Mouse (Mus musculus) frontal cortex, adult (tissue): ENCODE measurements at regions not wholly inside any gene's neighbourhood (a gene's known extent, or its start where the extent isn't known, plus 50 kb on each side); places are given as distances from the start of the nearest gene placed in this dataset.
"Not testable (repeated sequence)": the region's sequence is repeated elsewhere in the genome, so short reads cannot be mapped to it uniquely, and the experiment has no call there.

ENCODE experiments used
- ATAC-seq: cut with Nextera tagmentation; 2 replicates; pipeline ENCODE4 v1.9.2; 2017; ENCODE audit warnings: mild to moderate bottlenecking, moderate library complexity, mixed read lengths; ENCODE audit not compliant: low TSS enrichment

- ATAC-seq: no peak
Measured at GRCm38 (mm10) chr17:61337094-61337493, 1544.0 kb downstream of the Efna5 start.

GRCm38 (mm10) chr17:61325401-61325800 is 1555.7 kb downstream of the Efna5 start:
- ATAC-seq: no peak

GRCm38 (mm10) chr17:61320865-61321264 is 1560.3 kb downstream of the Efna5 start:
- no peak for ATAC-seq

GRCm38 (mm10) chr17:61313424-61313823 is 1567.7 kb downstream of the Efna5 start:
- peak; percentile 52; the same call in 1 of the 2 replicates for ATAC-seq

- no peak for ATAC-seq
Measured at GRCm38 (mm10) chr17:61311189-61311588, 1569.9 kb downstream of the Efna5 start.

GRCm38 (mm10) chr17:61303611-61304010 is 1577.5 kb downstream of the Efna5 start:
- no peak for ATAC-seq

- no peak for ATAC-seq
Measured at GRCm38 (mm10) chr17:61301984-61302383, 1579.1 kb downstream of the Efna5 start.

GRCm38 (mm10) chr17:61301171-61301570 is 1579.9 kb downstream of the Efna5 start:
- no peak for ATAC-seq

- no peak for ATAC-seq
Measured at GRCm38 (mm10) chr17:61291129-61291528, 1590.0 kb downstream of the Efna5 start.

GRCm38 (mm10) chr17:61288590-61288989 is 1592.5 kb downstream of the Efna5 start:
- no peak for ATAC-seq

- no peak for ATAC-seq
Measured at GRCm38 (mm10) chr17:61273631-61274030, 1607.5 kb downstream of the Efna5 start.

GRCm38 (mm10) chr17:61256526-61256925 is 1624.6 kb downstream of the Efna5 start:
- ATAC-seq: not testable (repeated sequence)

GRCm38 (mm10) chr17:61248411-61248810 is 1632.7 kb downstream of the Efna5 start:
- ATAC-seq: no peak

- no peak for ATAC-seq
Measured at GRCm38 (mm10) chr17:61217198-61217722, 1663.9 kb downstream of the Efna5 start.

- no peak for ATAC-seq
Measured at GRCm38 (mm10) chr17:61204316-61204715, 1676.8 kb downstream of the Efna5 start.

GRCm38 (mm10) chr17:61187880-61188279 is 1693.2 kb downstream of the Efna5 start:
- ATAC-seq: not testable (repeated sequence)

- peak; percentile 92 for ATAC-seq
Measured at GRCm38 (mm10) chr17:61176586-61176985, 1704.5 kb downstream of the Efna5 start.

GRCm38 (mm10) chr17:61159437-61159836 is 1721.7 kb downstream of the Efna5 start:
- no peak for ATAC-seq

- ATAC-seq: no peak
Measured at GRCm38 (mm10) chr17:61137006-61137405, 1744.1 kb downstream of the Efna5 start.

GRCm38 (mm10) chr17:61127767-61128166 is 1753.3 kb downstream of the Efna5 start:
- no peak for ATAC-seq

- ATAC-seq: no peak
Measured at GRCm38 (mm10) chr17:61106302-61106701, 1774.8 kb downstream of the Efna5 start.

- no peak for ATAC-seq
Measured at GRCm38 (mm10) chr17:61060450-61060849, 1820.7 kb downstream of the Efna5 start.

GRCm38 (mm10) chr17:61058471-61058870 is 1822.6 kb downstream of the Efna5 start:
- no peak for ATAC-seq

GRCm38 (mm10) chr17:61033544-61034251 is 1847.4 kb downstream of the Efna5 start:
- ATAC-seq: peak; percentile 50; the same call in 1 of the 2 replicates
